Mouse (Mus musculus): ENCODE results near the gene Pbx4. TPM values are rescaled to one million over a fixed set of nuclear protein-coding genes. Genes with fewer than 3 reads are reported as not detected.

Pbx4 gene
- 42.9 and 46.0 TPM in 2 replicates for polyA plus RNA-seq (2016; fragmentation: Nextera tagmentation; extraction: Ambion mirVana)

- 1% methylated on average over 38 of the region's 38 CpGs for WGBS
- H3K27ac ChIP-seq (replicated peaks), result peak within 1 kb of the TSS; percentile 92
- DNase-seq (ENCODE audit: low spot score), result peak; percentile 97
- no peaks in the 10 kb centered on the region for H3K9me3 ChIP-seq (replicated peaks)
- peaks cover 37% of the 10 kb centered on the region for H3K36me3 ChIP-seq
- H3K27me3 ChIP-seq (ENCODE audit: low read depth, poor library complexity, severe bottlenecking), result no peaks in the 10 kb centered on the region
- H3K4me3 ChIP-seq, result peak within 1 kb of the TSS; percentile 74
- H3K4me1 ChIP-seq, result peaks cover 25% of the 10 kb centered on the region
Measured at GRCm38 (mm10) chr8:69832298-69832853, at the start of gene Pbx4. Gene Pbx4 (plus strand): TSS chr8:69832491.

- no peak overlapping the region for H3K27ac ChIP-seq (replicated peaks)
- no peak overlapping the region for H3K4me3 ChIP-seq
- peaks cover 16% of the 10 kb centered on the region for H3K36me3 ChIP-seq
- peaks cover 34% of the 10 kb centered on the region for H3K4me1 ChIP-seq
- DNase-seq (ENCODE audit: low spot score), result no peak
- H3K27me3 ChIP-seq (ENCODE audit: low read depth, poor library complexity, severe bottlenecking), result no peaks in the 10 kb centered on the region
- H3K9me3 ChIP-seq (replicated peaks), result no peaks in the 10 kb centered on the region
- 85% methylated on average over 5 of the region's 5 CpGs for WGBS
Measured at GRCm38 (mm10) chr8:69789105-69789504, 43.2 kb upstream of the Pbx4 start.

- peaks cover 34% of the 10 kb centered on the region for H3K4me1 ChIP-seq
- no peaks in the 10 kb centered on the region for H3K9me3 ChIP-seq (replicated peaks)
- peak overlapping the region; percentile 84 for H3K4me3 ChIP-seq
- H3K27me3 ChIP-seq (ENCODE audit: low read depth, poor library complexity, severe bottlenecking), result no peaks in the 10 kb centered on the region
- WGBS, result 72% methylated on average over 5 of the region's 5 CpGs
- DNase-seq (ENCODE audit: low spot score), result no peak
- H3K27ac ChIP-seq (replicated peaks), result no peak overlapping the region
- peaks cover 23% of the 10 kb centered on the region for H3K36me3 ChIP-seq
Measured at GRCm38 (mm10) chr8:69789731-69790130, 42.6 kb upstream of the Pbx4 start.

GRCm38 (mm10) chr8:69790364-69790763, 41.9 kb upstream of the Pbx4 start:
- Histone ChIP-seq H3K9me3 (replicated peaks) (no peaks in the 10 kb centered on the region), H3K27ac (replicated peaks) (peak overlapping the region; percentile 96), H3K36me3 (peaks cover 29% of the 10 kb centered on the region), H3K4me3 (peak overlapping the region; percentile 84), H3K27me3 (ENCODE audit: low read depth, poor library complexity, severe bottlenecking) (no peaks in the 10 kb centered on the region), H3K4me1 (peaks cover 34% of the 10 kb centered on the region)
- DNase-seq (ENCODE audit: low spot score), result no peak
- WGBS, result 33% methylated on average over 11 of the region's 11 CpGs

GRCm38 (mm10) chr8:69790773-69791367, 41.4 kb upstream of the Pbx4 start, which contains the start of the genes Atp13a1 and Zfp866:
Gene Atp13a1 (plus strand): TSS chr8:69791163.
Gene Zfp866 (minus strand): TSS chr8:69791178.
- DNase-seq (ENCODE audit: low spot score), result peak; percentile 91
- Histone ChIP-seq H3K9me3 (replicated peaks) (no peaks in the 10 kb centered on the region), H3K27me3 (ENCODE audit: low read depth, poor library complexity, severe bottlenecking) (no peaks in the 10 kb centered on the region), H3K4me3 (peak within 1 kb of the TSS; percentile 84), H3K4me1 (peaks cover 34% of the 10 kb centered on the region), H3K27ac (replicated peaks) (peak within 1 kb of the TSS; percentile 96), H3K36me3 (peaks cover 34% of the 10 kb centered on the region)
- under 1% methylated on average over 38 of the region's 38 CpGs for WGBS

GRCm38 (mm10) chr8:69791415-69792068, 40.7 kb upstream of the Pbx4 start:
- Histone ChIP-seq H3K27ac (replicated peaks) (peak overlapping the region; percentile 96), H3K9me3 (replicated peaks) (no peaks in the 10 kb centered on the region), H3K36me3 (peaks cover 41% of the 10 kb centered on the region), H3K4me3 (peak overlapping the region; percentile 84), H3K27me3 (ENCODE audit: low read depth, poor library complexity, severe bottlenecking) (no peaks in the 10 kb centered on the region), H3K4me1 (peaks cover 34% of the 10 kb centered on the region)
- no peak for DNase-seq (ENCODE audit: low spot score)
- WGBS, result under 1% methylated on average over 47 of the region's 48 CpGs

- H3K27ac ChIP-seq (replicated peaks), result no peak overlapping the region
- no peaks in the 10 kb centered on the region for H3K9me3 ChIP-seq (replicated peaks)
- 93% methylated on average over 4 of the region's 4 CpGs for WGBS
- no peaks in the 10 kb centered on the region for H3K27me3 ChIP-seq (ENCODE audit: low read depth, poor library complexity, severe bottlenecking)
- no peak for DNase-seq (ENCODE audit: low spot score)
- no peak overlapping the region for H3K4me3 ChIP-seq
- peaks cover 62% of the 10 kb centered on the region for H3K36me3 ChIP-seq
- H3K4me1 ChIP-seq, result peaks cover 34% of the 10 kb centered on the region
Measured at GRCm38 (mm10) chr8:69793666-69794065, 38.6 kb upstream of the Pbx4 start.

GRCm38 (mm10) chr8:69794096-69794495, 38.2 kb upstream of the Pbx4 start:
- Histone ChIP-seq H3K36me3 (peaks cover 66% of the 10 kb centered on the region), H3K27ac (replicated peaks) (no peak overlapping the region), H3K27me3 (ENCODE audit: low read depth, poor library complexity, severe bottlenecking) (no peaks in the 10 kb centered on the region), H3K9me3 (replicated peaks) (no peaks in the 10 kb centered on the region), H3K4me1 (peaks cover 34% of the 10 kb centered on the region), H3K4me3 (no peak overlapping the region)
- WGBS, result 92% methylated on average over 3 of the region's 3 CpGs
- no peak for DNase-seq (ENCODE audit: low spot score)

GRCm38 (mm10) chr8:69794901-69795300, 37.4 kb upstream of the Pbx4 start:
- no peak for DNase-seq (ENCODE audit: low spot score)
- H3K4me1 ChIP-seq, result peaks cover 30% of the 10 kb centered on the region
- peaks cover 74% of the 10 kb centered on the region for H3K36me3 ChIP-seq
- H3K4me3 ChIP-seq, result no peak overlapping the region
- H3K9me3 ChIP-seq (replicated peaks), result no peaks in the 10 kb centered on the region
- 96% methylated on average over 6 of the region's 6 CpGs for WGBS
- no peak overlapping the region for H3K27ac ChIP-seq (replicated peaks)
- H3K27me3 ChIP-seq (ENCODE audit: low read depth, poor library complexity, severe bottlenecking), result no peaks in the 10 kb centered on the region

- Histone ChIP-seq H3K4me3 (no peak overlapping the region), H3K27ac (replicated peaks) (no peak overlapping the region), H3K27me3 (ENCODE audit: low read depth, poor library complexity, severe bottlenecking) (no peaks in the 10 kb centered on the region), H3K36me3 (peaks cover 94% of the 10 kb centered on the region), H3K4me1 (peaks cover 19% of the 10 kb centered on the region), H3K9me3 (replicated peaks) (no peaks in the 10 kb centered on the region)
- no peak for DNase-seq (ENCODE audit: low spot score)
- WGBS, result 92% methylated on average over 16 of the region's 16 CpGs
Measured at GRCm38 (mm10) chr8:69796721-69797345, 35.5 kb upstream of the Pbx4 start.

GRCm38 (mm10) chr8:69797661-69798060, 34.6 kb upstream of the Pbx4 start:
- Histone ChIP-seq H3K4me3 (no peak overlapping the region), H3K4me1 (peaks cover 11% of the 10 kb centered on the region), H3K27me3 (ENCODE audit: low read depth, poor library complexity, severe bottlenecking) (no peaks in the 10 kb centered on the region), H3K27ac (replicated peaks) (no peak overlapping the region), H3K36me3 (peaks cover 100% of the 10 kb centered on the region), H3K9me3 (replicated peaks) (no peaks in the 10 kb centered on the region)
- WGBS, result 95% methylated on average over 10 of the region's 10 CpGs
- DNase-seq (ENCODE audit: low spot score), result no peak

GRCm38 (mm10) chr8:69799261-69799660, 33.0 kb upstream of the Pbx4 start:
- WGBS, result 91% methylated on average over 8 of the region's 8 CpGs
- Histone ChIP-seq H3K27ac (replicated peaks) (no peak overlapping the region), H3K4me3 (no peak overlapping the region), H3K9me3 (replicated peaks) (no peaks in the 10 kb centered on the region), H3K36me3 (peaks cover 100% of the 10 kb centered on the region), H3K27me3 (ENCODE audit: low read depth, poor library complexity, severe bottlenecking) (no peaks in the 10 kb centered on the region), H3K4me1 (no peaks in the 10 kb centered on the region; the same call in 1 of the 2 replicates)
- DNase-seq (ENCODE audit: low spot score), result no peak

All from midbrain, embryonic 10.5 days (tissue).